Mouse (Mus musculus): ENCODE data around the gene Igfbp4. TPM values are rescaled to one million over a fixed set of nuclear protein-coding genes. Genes with fewer than 3 reads are reported as not detected.

Igfbp4 gene
- polyA plus RNA-seq, 1 experiment from 2014 or later: 209 TPM

- Histone ChIP-seq H3K9ac (ENCODE audit: low read length) (no peak overlapping the region), H3K4me2 (no peak overlapping the region), H3K36me3 (ENCODE audit: control insufficient read depth, insufficient read depth, low read length) (no peaks in the 10 kb centered on the region), H3K27me3 (ENCODE audit: control insufficient read depth, insufficient read depth, low read length) (no peaks in the 10 kb centered on the region), H3K4me1 (ENCODE audit: control insufficient read depth, insufficient read depth, low read length) (peaks cover 8% of the 10 kb centered on the region; the same call in 1 of the 2 replicates), H3K27ac (ENCODE audit: low read depth, low read length) (no peak overlapping the region), H3K4me3 (ENCODE audit: low read depth, low read length) (no peak overlapping the region), H3K9me3 (ENCODE audit: control insufficient read depth, low read length) (no peaks in the 10 kb centered on the region)
- DNase-seq (ENCODE audit: low spot score, missing footprints): no peak
- no peak for ATAC-seq (ENCODE audit: low FRiP score)
- 78% methylated on average over 6 of the region's 6 CpGs for WGBS
Observed at GRCm38 (mm10) chr11:99036254-99036653, 4.8 kb upstream of the Igfbp4 start.

GRCm38 (mm10) chr11:99039782-99040181, 1.3 kb upstream of the Igfbp4 start:
- peak; percentile 76 for ATAC-seq (ENCODE audit: low FRiP score)
- DNase-seq (ENCODE audit: low spot score, missing footprints): peak; percentile 98
- peak overlapping the region; percentile 53 for H3K4me3 ChIP-seq (ENCODE audit: low read depth, low read length)
- H3K9me3 ChIP-seq (ENCODE audit: control insufficient read depth, low read length): no peaks in the 10 kb centered on the region
- 1% methylated on average over 15 of the region's 15 CpGs for WGBS
- no peaks in the 10 kb centered on the region for H3K27me3 ChIP-seq (ENCODE audit: control insufficient read depth, insufficient read depth, low read length)
- H3K4me1 ChIP-seq (ENCODE audit: control insufficient read depth, insufficient read depth, low read length): peaks cover 20% of the 10 kb centered on the region
- peak overlapping the region; percentile 91 for H3K9ac ChIP-seq (ENCODE audit: low read length)
- peak overlapping the region; percentile 88 for H3K27ac ChIP-seq (ENCODE audit: low read depth, low read length)
- H3K36me3 ChIP-seq (ENCODE audit: control insufficient read depth, insufficient read depth, low read length): no peaks in the 10 kb centered on the region
- H3K4me2 ChIP-seq: peak overlapping the region; percentile 93

GRCm38 (mm10) chr11:99040346-99040974, 584 bp upstream of the Igfbp4 start:
- H3K4me2 ChIP-seq: peak overlapping the region; percentile 93
- peak overlapping the region; percentile 91 for H3K9ac ChIP-seq (ENCODE audit: low read length)
- H3K27me3 ChIP-seq (ENCODE audit: control insufficient read depth, insufficient read depth, low read length): no peaks in the 10 kb centered on the region
- H3K36me3 ChIP-seq (ENCODE audit: control insufficient read depth, insufficient read depth, low read length): no peaks in the 10 kb centered on the region
- H3K4me1 ChIP-seq (ENCODE audit: control insufficient read depth, insufficient read depth, low read length): peaks cover 20% of the 10 kb centered on the region
- ATAC-seq (ENCODE audit: low FRiP score): peak; percentile 23
- H3K9me3 ChIP-seq (ENCODE audit: control insufficient read depth, low read length): no peaks in the 10 kb centered on the region
- WGBS: 1% methylated on average over 17 of the region's 17 CpGs
- H3K4me3 ChIP-seq (ENCODE audit: low read depth, low read length): peak overlapping the region; percentile 53
- DNase-seq (ENCODE audit: low spot score, missing footprints): no peak
- H3K27ac ChIP-seq (ENCODE audit: low read depth, low read length): peak overlapping the region; percentile 88

- Histone ChIP-seq H3K27ac (ENCODE audit: low read depth, low read length) (peak overlapping the region; percentile 88), H3K36me3 (ENCODE audit: control insufficient read depth, insufficient read depth, low read length) (no peaks in the 10 kb centered on the region), H3K4me2 (peak overlapping the region; percentile 93), H3K9ac (ENCODE audit: low read length) (peak overlapping the region; percentile 91), H3K4me3 (ENCODE audit: low read depth, low read length) (peak overlapping the region; percentile 53), H3K27me3 (ENCODE audit: control insufficient read depth, insufficient read depth, low read length) (no peaks in the 10 kb centered on the region), H3K4me1 (ENCODE audit: control insufficient read depth, insufficient read depth, low read length) (peaks cover 20% of the 10 kb centered on the region), H3K9me3 (ENCODE audit: control insufficient read depth, low read length) (no peaks in the 10 kb centered on the region)
- no peak for ATAC-seq (ENCODE audit: low FRiP score)
- DNase-seq (ENCODE audit: low spot score, missing footprints): peak; percentile 89
- 57% methylated on average over 16 of the region's 16 CpGs for WGBS
Observed at GRCm38 (mm10) chr11:99041841-99042780, 1.1 kb downstream of the Igfbp4 start.

- Histone ChIP-seq H3K4me1 (ENCODE audit: control insufficient read depth, insufficient read depth, low read length) (peaks cover 20% of the 10 kb centered on the region), H3K9me3 (ENCODE audit: control insufficient read depth, low read length) (no peaks in the 10 kb centered on the region), H3K27ac (ENCODE audit: low read depth, low read length) (no peak overlapping the region), H3K36me3 (ENCODE audit: control insufficient read depth, insufficient read depth, low read length) (no peaks in the 10 kb centered on the region), H3K27me3 (ENCODE audit: control insufficient read depth, insufficient read depth, low read length) (no peaks in the 10 kb centered on the region), H3K4me2 (peak overlapping the region; percentile 10; the same call in 1 of the 2 replicates), H3K4me3 (ENCODE audit: low read depth, low read length) (peak overlapping the region; percentile 10), H3K9ac (ENCODE audit: low read length) (no peak overlapping the region)
- WGBS: 63% methylated on average over 12 of the region's 12 CpGs
- DNase-seq (ENCODE audit: low spot score, missing footprints) (no peak), ATAC-seq (ENCODE audit: low FRiP score) (no peak)
Observed at GRCm38 (mm10) chr11:99042834-99043431, 1.9 kb downstream of the Igfbp4 start.

- Histone ChIP-seq H3K4me3 (ENCODE audit: low read depth, low read length) (no peak overlapping the region), H3K4me1 (ENCODE audit: control insufficient read depth, insufficient read depth, low read length) (peaks cover 20% of the 10 kb centered on the region), H3K27me3 (ENCODE audit: control insufficient read depth, insufficient read depth, low read length) (no peaks in the 10 kb centered on the region), H3K36me3 (ENCODE audit: control insufficient read depth, insufficient read depth, low read length) (no peaks in the 10 kb centered on the region; the same call in 1 of the 2 replicates), H3K27ac (ENCODE audit: low read depth, low read length) (no peak overlapping the region), H3K4me2 (no peak overlapping the region), H3K9me3 (ENCODE audit: control insufficient read depth, low read length) (no peaks in the 10 kb centered on the region), H3K9ac (ENCODE audit: low read length) (no peak overlapping the region)
- ATAC-seq (ENCODE audit: low FRiP score) (no peak), DNase-seq (ENCODE audit: low spot score, missing footprints) (no peak)
- WGBS: 88% methylated on average over 6 of the region's 6 CpGs
Observed at GRCm38 (mm10) chr11:99043632-99044031, 2.6 kb downstream of the Igfbp4 start.

GRCm38 (mm10) chr11:99044306-99044705, 3.3 kb downstream of the Igfbp4 start:
- Histone ChIP-seq H3K27me3 (ENCODE audit: control insufficient read depth, insufficient read depth, low read length) (no peaks in the 10 kb centered on the region), H3K36me3 (ENCODE audit: control insufficient read depth, insufficient read depth, low read length) (no peaks in the 10 kb centered on the region; the same call in 1 of the 2 replicates), H3K9ac (ENCODE audit: low read length) (no peak overlapping the region), H3K4me1 (ENCODE audit: control insufficient read depth, insufficient read depth, low read length) (peaks cover 20% of the 10 kb centered on the region), H3K27ac (ENCODE audit: low read depth, low read length) (no peak overlapping the region), H3K4me2 (no peak overlapping the region), H3K9me3 (ENCODE audit: control insufficient read depth, low read length) (no peaks in the 10 kb centered on the region), H3K4me3 (ENCODE audit: low read depth, low read length) (no peak overlapping the region)
- DNase-seq (ENCODE audit: low spot score, missing footprints) (no peak), ATAC-seq (ENCODE audit: low FRiP score) (no peak)
- WGBS: 88% methylated on average over 5 of the region's 5 CpGs

- H3K4me3 ChIP-seq (ENCODE audit: low read depth, low read length): no peak overlapping the region
- H3K4me1 ChIP-seq (ENCODE audit: control insufficient read depth, insufficient read depth, low read length): peaks cover 19% of the 10 kb centered on the region
- WGBS: 92% methylated on average over 12 of the region's 12 CpGs
- H3K9me3 ChIP-seq (ENCODE audit: control insufficient read depth, low read length): no peaks in the 10 kb centered on the region
- no peak for ATAC-seq (ENCODE audit: low FRiP score)
- DNase-seq (ENCODE audit: low spot score, missing footprints): no peak
- H3K9ac ChIP-seq (ENCODE audit: low read length): no peak overlapping the region
- no peak overlapping the region for H3K27ac ChIP-seq (ENCODE audit: low read depth, low read length)
- H3K27me3 ChIP-seq (ENCODE audit: control insufficient read depth, insufficient read depth, low read length): no peaks in the 10 kb centered on the region
- H3K4me2 ChIP-seq: no peak overlapping the region
- H3K36me3 ChIP-seq (ENCODE audit: control insufficient read depth, insufficient read depth, low read length): peaks cover 5% of the 10 kb centered on the region
Observed at GRCm38 (mm10) chr11:99045159-99045889, 4.3 kb downstream of the Igfbp4 start.

All from midbrain, embryonic 11.5 days (tissue).